Mouse (Mus musculus) 3T3-L1 (cell line): ENCODE data around the gene Phf10.
"Not testable (repeated sequence)": the region's sequence is repeated elsewhere in the genome, so short reads cannot be mapped to it uniquely, and the experiment has no call there.

Experiments
- DNase-seq: peaks from one replicate; pipeline ENCODE4 v3.0.0-alpha.2; 2015; ENCODE audit warnings: low read depth, low spot score

Phf10 gene

DNA sequence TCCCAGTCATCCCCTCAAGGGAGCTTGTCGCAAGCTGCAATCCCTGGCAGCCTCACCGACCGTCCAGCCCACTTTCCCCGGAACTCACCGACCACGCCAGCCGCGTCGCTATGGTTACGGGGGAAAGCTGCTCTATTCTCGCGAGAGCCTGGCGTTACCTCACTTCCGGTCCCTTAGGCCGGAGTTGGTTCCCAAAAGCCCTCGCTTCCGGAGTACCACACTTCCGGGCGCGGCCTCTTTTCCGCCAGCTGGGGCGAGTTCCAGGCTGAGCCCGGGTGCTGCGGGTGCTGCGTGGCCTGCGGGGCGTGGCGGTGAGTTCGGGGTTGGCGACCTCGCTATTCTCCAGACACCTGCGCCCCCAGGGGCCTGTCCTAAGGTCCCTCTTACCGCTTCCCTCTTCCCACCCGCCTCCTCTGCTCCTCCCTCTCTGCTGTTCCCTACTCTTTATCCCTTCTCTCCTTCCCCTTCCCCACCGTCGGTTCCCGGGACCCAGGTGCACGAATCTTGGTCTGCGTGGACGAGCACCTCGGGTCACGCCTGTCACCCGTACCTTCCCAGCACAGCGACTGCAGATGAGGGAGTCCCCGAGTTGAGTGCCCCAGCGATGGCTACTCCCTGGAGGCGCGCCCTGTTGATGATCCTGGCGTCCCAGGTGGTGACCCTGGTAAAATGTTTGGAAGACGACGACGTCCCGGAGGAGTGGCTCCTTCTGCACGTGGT is 17.9 kb downstream of the Phf10 start, which contains the start of the genes Wdr27 and 1600012H06Rik:
Gene Wdr27 (minus strand): TSS at position 150 of the 720 bp plus-strand sequence.
Gene 1600012H06Rik (plus strand): TSS at position 176 of the 720 bp plus-strand sequence.
- peak; percentile 100 for DNase-seq

GRCm38 (mm10) chr17:14942181-14942580 is 18.9 kb downstream of the Phf10 start:
- DNase-seq, result not testable (repeated sequence)

DNA sequence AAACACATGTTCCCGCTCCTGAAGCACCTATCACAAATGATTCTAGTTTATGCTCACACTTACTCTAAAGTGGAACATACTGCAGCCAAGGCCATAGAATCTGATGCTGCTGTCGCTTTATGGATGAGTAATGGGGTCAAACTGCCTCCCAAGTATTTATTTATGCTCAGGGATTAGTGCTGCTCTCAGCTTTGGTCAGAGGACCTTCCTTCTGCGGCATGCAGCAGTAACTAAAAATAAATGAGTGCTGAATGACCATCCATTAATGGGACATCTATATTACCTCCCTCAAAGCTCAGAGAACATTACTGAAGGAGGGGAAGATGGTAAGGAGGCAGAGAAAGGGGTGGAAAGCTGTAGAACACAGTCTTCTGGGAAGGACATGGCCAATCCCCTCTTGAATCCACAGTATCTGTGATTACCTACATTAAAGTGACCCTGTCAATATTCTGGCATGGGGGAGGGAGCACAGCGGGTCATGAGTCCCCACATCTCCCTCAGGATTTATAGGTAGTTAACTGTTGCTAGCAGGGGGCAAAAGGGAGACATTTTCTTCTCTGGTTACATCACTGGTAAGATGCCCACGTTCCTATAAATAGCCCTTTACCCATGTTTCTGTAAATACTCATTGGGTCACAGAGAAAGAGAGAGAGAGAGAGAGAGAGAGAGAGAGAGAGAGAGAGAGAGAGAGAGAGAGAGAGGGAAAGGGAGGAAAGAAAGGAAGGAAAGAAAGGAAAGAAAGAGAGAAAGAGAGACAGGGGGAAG is 25.1 kb downstream of the Phf10 start:
- peak; percentile 14 for DNase-seq

GRCm38 (mm10) chr17:14935280-14935679 is 25.8 kb downstream of the Phf10 start:
- not testable (repeated sequence) for DNase-seq

DNA sequence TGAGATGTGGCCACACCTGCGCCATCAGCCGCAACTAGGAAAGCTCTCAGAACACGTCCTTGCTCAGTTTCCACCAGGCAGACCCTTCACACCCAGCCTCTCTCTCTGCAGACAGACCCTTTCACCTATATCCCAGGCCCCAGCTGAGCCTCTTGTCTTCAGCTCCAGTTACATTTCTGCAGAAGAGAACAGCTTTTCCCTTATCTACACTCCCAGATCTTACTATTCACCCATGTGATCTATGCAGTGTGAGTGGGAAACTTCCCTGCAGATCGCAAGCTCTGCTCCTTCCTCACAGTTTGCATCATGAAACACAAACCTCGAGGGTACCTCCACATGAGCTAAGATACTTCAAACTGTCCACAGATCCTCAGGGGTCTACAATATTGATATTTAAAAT is 29.6 kb downstream of the Phf10 start:
- DNase-seq, result no peak

DNA sequence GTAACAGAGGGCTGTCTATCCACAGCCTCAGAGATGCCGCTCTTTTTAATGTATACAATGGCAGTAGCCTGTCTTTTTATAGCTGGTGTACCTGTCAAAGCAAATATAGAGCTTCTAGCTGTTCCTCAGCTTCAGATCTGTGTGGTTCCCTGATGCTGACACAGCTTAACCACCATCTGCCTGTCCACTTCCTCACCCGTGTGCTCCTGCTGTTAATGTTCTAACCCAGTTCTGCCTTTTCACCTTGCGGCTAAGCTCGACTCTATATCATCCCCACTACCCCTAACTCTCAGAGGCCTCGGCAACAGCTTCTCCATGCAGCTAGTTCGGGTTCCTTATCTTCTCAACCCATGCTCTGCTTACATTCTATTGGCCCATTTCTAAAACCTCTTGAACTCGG is 30.4 kb downstream of the Phf10 start:
- no peak for DNase-seq

DNA sequence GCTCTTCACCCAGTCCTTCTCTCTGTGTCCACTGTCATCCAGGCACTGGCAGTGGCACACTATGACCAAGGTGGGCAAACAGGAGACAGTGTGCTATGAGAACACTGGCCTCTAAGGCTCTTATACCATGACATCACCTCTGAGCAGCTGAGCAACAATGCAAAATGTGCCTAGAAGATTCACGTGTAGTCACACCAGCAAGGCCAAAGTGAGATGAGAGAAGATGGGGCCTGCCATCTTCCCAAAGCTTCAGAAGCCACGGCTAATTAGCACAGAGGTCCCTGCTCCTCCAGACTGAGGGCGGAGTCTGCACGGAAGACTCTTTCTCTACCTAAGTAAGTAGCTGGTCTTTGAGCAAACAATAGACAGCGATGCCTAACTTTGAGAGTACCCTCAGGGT is 32.4 kb downstream of the Phf10 start:
- no peak for DNase-seq

DNA sequence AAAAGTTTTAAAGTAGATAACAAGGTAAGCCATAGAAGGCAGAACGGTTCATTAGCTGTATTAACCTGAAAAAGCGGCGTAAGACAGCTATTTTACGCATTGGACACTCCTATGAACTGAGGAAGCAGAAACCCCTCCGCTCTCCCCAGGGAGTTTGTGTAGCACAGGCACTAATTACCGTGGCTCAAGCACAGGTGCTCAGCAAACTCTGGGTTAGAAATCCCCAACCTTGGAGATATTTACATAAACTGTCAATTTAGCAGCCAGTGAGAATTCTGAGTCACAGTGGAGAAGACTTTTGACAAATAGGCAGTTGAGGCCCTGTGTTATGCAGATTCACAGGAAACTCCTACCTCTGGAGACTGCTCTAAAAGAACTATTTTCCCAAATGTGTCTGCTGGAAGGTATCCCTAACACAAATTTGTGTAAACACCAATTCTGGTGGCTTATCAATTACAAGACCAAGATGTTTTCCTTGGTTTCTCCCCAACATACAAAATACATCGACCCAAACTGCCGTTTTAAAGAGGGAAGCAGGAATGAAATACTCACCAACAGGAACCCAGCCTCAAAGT is 33.3 kb downstream of the Phf10 start:
- no peak for DNase-seq

DNA sequence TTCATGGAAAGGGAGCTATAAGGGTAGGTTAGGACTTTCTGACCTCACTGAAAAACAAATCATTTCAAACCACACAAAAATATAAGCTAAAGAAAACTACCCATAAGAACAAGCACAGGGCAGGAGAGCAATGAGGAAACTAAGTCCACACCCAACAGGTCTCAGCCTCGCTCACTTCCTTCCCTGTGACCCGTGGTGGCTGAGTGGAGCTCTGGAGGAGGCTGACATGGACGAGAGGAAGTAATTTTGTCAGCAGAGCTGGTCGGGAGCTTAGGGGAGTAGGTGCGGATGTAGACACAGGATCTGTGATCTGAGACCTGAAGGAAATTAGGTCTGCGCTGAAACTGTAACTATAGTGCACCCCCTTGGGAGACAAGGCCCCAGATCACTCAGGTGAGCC is 39.5 kb downstream of the Phf10 start:
- no peak for DNase-seq

DNA sequence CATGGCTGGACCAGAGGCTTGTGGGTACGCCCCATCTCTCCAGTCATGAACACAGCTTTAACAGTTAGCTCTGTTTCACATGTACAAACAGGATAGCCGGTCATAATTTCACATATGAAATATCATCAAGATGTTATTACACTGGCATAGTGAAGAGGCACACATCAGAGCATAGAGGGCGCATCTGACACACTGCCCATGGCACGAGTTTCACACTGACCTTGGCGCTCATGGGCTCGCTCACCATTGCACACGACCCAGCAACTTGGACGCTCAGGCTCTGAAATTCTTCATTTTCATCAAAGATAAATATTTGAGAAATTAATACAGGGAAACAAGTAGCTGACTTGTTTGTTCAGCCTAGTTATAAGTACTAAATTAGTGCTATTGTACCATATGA is 43.2 kb downstream of the Phf10 start:
- DNase-seq, result no peak

DNA sequence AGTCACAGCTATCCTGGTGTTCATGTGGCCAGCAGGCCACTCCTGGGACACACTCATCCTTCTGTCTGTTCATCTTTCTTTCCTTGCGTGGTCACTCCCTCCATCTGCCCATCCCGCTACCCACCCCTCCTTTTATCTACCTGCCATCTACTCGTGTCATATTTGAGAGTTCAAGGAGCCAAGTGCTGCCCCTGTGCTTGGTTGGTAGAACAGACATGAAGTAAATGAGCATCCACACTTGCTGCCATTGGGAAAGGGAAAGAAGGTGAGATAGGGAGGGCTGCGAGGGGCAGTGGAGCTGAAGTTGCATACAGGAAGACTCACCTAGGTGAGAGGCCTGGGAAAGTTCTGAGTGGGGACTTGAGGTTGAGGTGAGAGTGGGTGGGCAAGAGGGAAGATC is 46.7 kb downstream of the Phf10 start:
- no peak for DNase-seq

DNA sequence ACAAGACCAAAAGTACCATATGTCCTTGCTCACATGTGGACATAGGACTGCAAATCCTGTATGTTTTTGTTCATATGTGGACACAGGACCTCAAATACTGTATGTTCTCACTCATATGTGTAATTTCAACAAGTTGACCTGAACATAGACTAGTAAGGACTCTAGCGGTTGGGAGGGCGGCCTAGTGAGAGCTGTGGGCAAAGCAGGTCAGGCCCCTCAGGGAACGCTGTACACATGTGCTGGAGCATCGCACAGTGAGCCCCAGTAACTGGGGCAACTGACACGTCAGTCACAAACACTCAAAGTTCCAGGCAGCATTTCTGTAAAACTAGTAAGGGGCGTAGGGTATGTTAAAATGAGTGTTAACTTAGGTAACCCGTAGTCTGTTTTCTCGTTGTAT is 48.1 kb downstream of the Phf10 start:
- DNase-seq, result no peak

GRCm38 (mm10) chr17:14912420-14912819 is 48.7 kb downstream of the Phf10 start:
- DNase-seq, result peak; percentile 46

- DNase-seq, result no peak
Observed at GRCm38 (mm10) chr17:14910771-14911170, 50.3 kb downstream of the Phf10 start.

DNA sequence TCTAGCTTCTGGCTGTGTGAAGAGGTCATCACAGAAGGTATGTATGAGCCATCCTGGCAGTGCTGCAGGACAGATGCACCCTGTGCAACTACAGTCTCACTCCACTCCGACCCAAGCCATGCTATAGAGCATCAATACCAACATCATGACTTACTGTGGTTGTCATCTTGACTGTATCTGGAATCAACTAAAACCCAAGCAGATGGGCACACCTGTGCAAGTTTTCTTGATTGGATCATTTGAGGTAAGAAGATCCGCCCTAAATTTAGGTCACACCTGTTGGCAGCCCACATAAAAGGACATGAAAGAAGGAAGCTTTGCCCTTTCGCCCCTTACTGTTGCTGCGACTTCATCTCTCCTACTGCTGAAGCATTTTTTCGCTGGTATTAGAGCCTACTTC is 51.7 kb downstream of the Phf10 start:
- no peak for DNase-seq

GRCm38 (mm10) chr17:14907136-14907535 is 53.9 kb downstream of the Phf10 start:
- DNase-seq, result no peak

GRCm38 (mm10) chr17:14906611-14907010 is 54.5 kb downstream of the Phf10 start:
- DNase-seq, result peak; percentile 30

- DNase-seq, result peak; percentile 91
Observed at GRCm38 (mm10) chr17:14904637-14905265, 56.3 kb downstream of the Phf10 start.

- no peak for DNase-seq
Observed at GRCm38 (mm10) chr17:14904206-14904605, 56.9 kb downstream of the Phf10 start.

- DNase-seq, result peak; percentile 12
Observed at GRCm38 (mm10) chr17:14903212-14903611, 57.9 kb downstream of the Phf10 start.

- DNase-seq, result no peak
Observed at GRCm38 (mm10) chr17:14898972-14899371, 62.1 kb downstream of the Phf10 start.

- DNase-seq, result peak; percentile 39
Observed at GRCm38 (mm10) chr17:14895058-14895457, 66.0 kb downstream of the Phf10 start.
